In the genomic region with DNA sequence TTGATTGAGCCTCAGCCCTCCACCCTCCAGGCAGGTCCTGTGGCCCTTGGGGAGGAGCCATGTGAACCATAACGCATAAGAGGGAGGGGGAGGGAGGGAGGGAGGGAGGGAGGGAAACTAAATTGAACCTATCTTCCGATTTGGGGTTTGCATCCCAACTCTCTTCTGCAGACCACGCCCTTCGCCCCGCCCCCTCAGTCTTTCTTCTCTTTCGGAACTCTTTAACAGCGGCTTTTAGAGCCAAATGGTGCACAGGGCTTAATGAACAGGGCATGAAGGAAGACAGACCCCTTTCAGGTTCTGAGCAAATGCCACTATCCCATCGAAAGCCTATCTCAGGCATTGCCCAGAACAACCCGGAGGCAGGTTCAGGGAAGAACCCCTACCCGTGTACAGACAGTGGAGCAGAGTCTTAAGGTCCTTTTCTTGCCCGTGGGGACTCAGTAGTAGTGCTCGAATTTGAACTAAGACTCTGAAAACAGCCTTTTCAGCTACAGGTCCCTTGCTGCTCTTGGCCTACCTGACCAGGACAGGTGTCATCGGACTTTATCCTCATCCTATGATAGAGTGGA, we compare ENCODE assay signal across 8 mouse cellular contexts. TPM values are rescaled to one million over a fixed set of nuclear protein-coding genes. Genes with fewer than 3 reads are reported as not detected.
A peak's percentile ranks its signal among the peaks of the same experiment; 100 is the strongest.
DNase-seq lines count a peak whose midpoint lies in the region; ATAC-seq and TF ChIP-seq lines count a peak whose summit lies in the region.

No protein-coding gene starts in this region.

- no peak for TF ChIP-seq POLR2A in cerebellum, adult 2 months (IDR thresholded peaks at IDR 0.05; ENCODE audit: borderline replicate concordance, insufficient read depth, low read length)

- no peaks in the 10 kb centered on the region for H3K36me3 ChIP-seq in kidney, embryonic 15.5 days
- no peaks in the 10 kb centered on the region for H3K36me3 ChIP-seq in hindbrain, postnatal 0 days (ENCODE audit: insufficient read depth, low read length)

- peaks cover 36% of the 10 kb centered on the region for H3K27me3 ChIP-seq in kidney, embryonic 15.5 days
- H3K27me3 ChIP-seq in hindbrain, postnatal 0 days (ENCODE audit: insufficient read depth, low read length), result no peaks in the 10 kb centered on the region
- H3K27me3 ChIP-seq in cerebellum, adult 2 months (ENCODE audit: control insufficient read depth, insufficient read depth, low read length), result peaks cover 1% of the 10 kb centered on the region; the same call in 1 of the 2 replicates

- no peak for TF ChIP-seq CTCF in hindbrain, postnatal 0 days (IDR thresholded peaks at IDR 0.05; ENCODE audit: low read depth)
- TF ChIP-seq CTCF in cerebellum, adult 2 months (IDR thresholded peaks at IDR 0.05; ENCODE audit: borderline replicate concordance, insufficient read depth, low read depth, low read length), result no peak

- H3K4me1 ChIP-seq in kidney, embryonic 15.5 days, result peaks cover 33% of the 10 kb centered on the region
- no peaks in the 10 kb centered on the region for H3K4me1 ChIP-seq in hindbrain, postnatal 0 days (ENCODE audit: insufficient read depth, low read length)
- peaks cover 8% of the 10 kb centered on the region for H3K4me1 ChIP-seq in cerebellum, adult 2 months (ENCODE audit: control insufficient read depth, insufficient read depth, low read length)

- no peaks in the 10 kb centered on the region for H3K9me3 ChIP-seq in kidney, embryonic 15.5 days (replicated peaks)
- H3K9me3 ChIP-seq in hindbrain, postnatal 0 days (ENCODE audit: low read length), result no peaks in the 10 kb centered on the region

- WGBS in kidney, embryonic 15.5 days, result 1% methylated on average over 13 of the region's 13 CpGs
- 0% methylated on average over 13 of the region's 13 CpGs for WGBS in hindbrain, postnatal 0 days
- 5% methylated on average over 13 of the region's 13 CpGs for WGBS in cerebellum, adult 2 months

- peak overlapping the region; percentile 67 for H3K4me2 ChIP-seq in kidney, embryonic 15.5 days
- peak overlapping the region; percentile 77 for H3K4me2 ChIP-seq in hindbrain, postnatal 0 days (ENCODE audit: low read depth, low read length)

- no peak for ATAC-seq in kidney, embryonic 15.5 days (replicated peaks; ENCODE audit: low FRiP score)
- no peak for ATAC-seq in hindbrain, postnatal 0 days
- ATAC-seq in monocyte, adult 5-6 weeks (replicated peaks; ENCODE audit: insufficient number of reproducible peaks, low FRiP score, low TSS enrichment, poor library complexity, severe bottlenecking), result no peak
- no peak for ATAC-seq in frontal cortex, adult (ENCODE audit: low TSS enrichment)

- H3K9ac ChIP-seq in kidney, embryonic 15.5 days, result no peak overlapping the region
- H3K9ac ChIP-seq in hindbrain, postnatal 0 days (replicated peaks; ENCODE audit: low read length), result peak overlapping the region; percentile 54

- H3K27ac ChIP-seq in kidney, embryonic 15.5 days, result peak overlapping the region; percentile 71; the same call in 1 of the 2 replicates
- H3K27ac ChIP-seq in hindbrain, postnatal 0 days, result no peak overlapping the region
- no peak overlapping the region for H3K27ac ChIP-seq in cerebellum, adult 2 months (ENCODE audit: insufficient read depth, low read length)

- DNase-seq in kidney, adult 8-10 months, result no peak
- DNase-seq in embryo, embryonic 9.5 days (ENCODE audit: extremely low spot score), result peak; percentile 42
- DNase-seq in hindbrain, postnatal 0 days (ENCODE audit: low spot score), result no peak
- peak; percentile 50 for DNase-seq in lung, postnatal 36 days
- DNase-seq in cerebellum, adult 2 months, result no peak

- H3K4me3 ChIP-seq in kidney, embryonic 15.5 days (replicated peaks), result peak overlapping the region; percentile 38
- H3K4me3 ChIP-seq in hindbrain, postnatal 0 days (ENCODE audit: low read length), result peak overlapping the region; percentile 42
- H3K4me3 ChIP-seq in cerebellum, adult 2 months (replicated peaks; ENCODE audit: insufficient read depth, low read depth, low read length), result no peak overlapping the region

RNA-seq across cellular contexts. Expression of a gene that starts 0.6 kb away (rescaled TPM):
- polyA plus RNA-seq in kidney, embryonic 15.5 days (2015; fragmentation: Nextera tagmentation; extraction: Ambion mirVana), result 1.1 TPM in 2 replicates
- 0.47 and 3.8 TPM in 2 replicates for total RNA-seq in hindbrain, postnatal 0 days (2014; rRNA removed)
- 2.2 and 2.3 TPM in 2 replicates for polyA plus RNA-seq in hindbrain, postnatal 0 days (2015; fragmentation: Nextera tagmentation; extraction: Ambion mirVana)
- not detected in 2 replicates for polyA plus RNA-seq in cerebellum, adult 2 months (2012; rRNA removed)
- total RNA-seq in monocyte, adult 5-6 weeks (2017), result not detected in 3 replicates

RNA-seq across cellular contexts. Expression of a gene that starts 20.1 kb away (rescaled TPM):
- polyA plus RNA-seq in kidney, embryonic 15.5 days (2015; fragmentation: Nextera tagmentation; extraction: Ambion mirVana), result 7.7 and 9.1 TPM in 2 replicates
- total RNA-seq in hindbrain, postnatal 0 days (2014; rRNA removed), result 14.8 and 16.4 TPM in 2 replicates
- polyA plus RNA-seq in hindbrain, postnatal 0 days (2015; fragmentation: Nextera tagmentation; extraction: Ambion mirVana), result 3.7 and 3.9 TPM in 2 replicates
- polyA plus RNA-seq in cerebellum, adult 2 months (2012; rRNA removed), result 10.6 and 10.9 TPM in 2 replicates
- total RNA-seq in monocyte, adult 5-6 weeks (2017), result not detected in 3 replicates

RNA-seq across cellular contexts. Expression of a gene that starts 32.3 kb away (rescaled TPM):
- 0.16 and 0.69 TPM in 2 replicates for polyA plus RNA-seq in kidney, embryonic 15.5 days (2015; fragmentation: Nextera tagmentation; extraction: Ambion mirVana)
- total RNA-seq in hindbrain, postnatal 0 days (2014; rRNA removed), result 0.05 TPM in 1 of 2 replicates, not detected in the other
- 0.05 TPM in 1 of 2 replicates, not detected in the other for polyA plus RNA-seq in hindbrain, postnatal 0 days (2015; fragmentation: Nextera tagmentation; extraction: Ambion mirVana)
- 0.05 TPM in 1 of 2 replicates, not detected in the other for polyA plus RNA-seq in cerebellum, adult 2 months (2012; rRNA removed)
- total RNA-seq in monocyte, adult 5-6 weeks (2017), result 0.19 TPM in 1 of 3 replicates, not detected in the others

RNA-seq across cellular contexts. Expression of a gene that starts 41.7 kb away (rescaled TPM):
- polyA plus RNA-seq in kidney, embryonic 15.5 days (2015; fragmentation: Nextera tagmentation; extraction: Ambion mirVana), result 71.3 and 82.3 TPM in 2 replicates
- total RNA-seq in hindbrain, postnatal 0 days (2014; rRNA removed), result 99.4 and 105 TPM in 2 replicates
- polyA plus RNA-seq in hindbrain, postnatal 0 days (2015; fragmentation: Nextera tagmentation; extraction: Ambion mirVana), result 68.9 and 71.8 TPM in 2 replicates
- polyA plus RNA-seq in cerebellum, adult 2 months (2012; rRNA removed), result 187 and 208 TPM in 2 replicates
- 120 to 175 TPM (median 140 TPM) in 3 replicates for total RNA-seq in monocyte, adult 5-6 weeks (2017)

Comparison
In these comparisons a context has a peak if more than half of its experiments do, and no peak if none do; other contexts are left out.
1. DNase-seq: peak in embryo, embryonic 9.5 days (single experiment) and lung, postnatal 36 days (single experiment); none in kidney, adult 8-10 months (0 of 2), hindbrain, postnatal 0 days (single experiment) and cerebellum, adult 2 months (0 of 2).